Mouse (Mus musculus) liver, embryonic 14.5 days (tissue): ENCODE results near the gene Rad51b. TPM values are rescaled to one million over a fixed set of nuclear protein-coding genes. Genes with fewer than 3 reads are reported as not detected.

Experiments used
- ATAC-seq: fragments of 200-750 bp; cut with Nextera tagmentation; 2 replicates; pipeline ENCODE4 v1.8.0; 2017; ENCODE audit warnings: moderate number of reproducible peaks, mild to moderate bottlenecking, moderate library complexity; ENCODE audit not compliant: insufficient read depth
- DNase-seq, 3 experiments: peaks; one replicate each; pipeline ENCODE4 v3.0.0-alpha.2; 2012 to 2013; ENCODE audit warnings: low read depth in 3 of 3, low spot score in 3 of 3
- H3K27ac ChIP-seq: fragments of 300-500 bp; sonication (generic); 2 replicates; pipeline ENCODE4 v1.5.1; 2014; ENCODE audit warnings: moderate library complexity, mild to moderate bottlenecking, control low read depth, inconsistent platforms
- H3K27me3 ChIP-seq: fragments of 300-500 bp; sonication (generic); 2 replicates; pipeline ENCODE4 v1.6.1; 2014; ENCODE audit warnings: mild to moderate bottlenecking, low read length, moderate library complexity; ENCODE audit not compliant: control insufficient read depth, insufficient read depth
- H3K36me3 ChIP-seq: fragments of 300-500 bp; sonication (generic); replicated peaks from 2 replicates; pipeline ENCODE4 v1.6.1; 2014; ENCODE audit warnings: low read depth; ENCODE audit not compliant: control insufficient read depth, insufficient read depth
- H3K4me1 ChIP-seq, 2 experiments: fragments of 200-500 bp in 1 of 2; fragments of 300-500 bp in 1 of 2; sonication (generic) in 1 of 2; replicated peaks; 2 replicates each; pipeline ENCODE4 v1.6.1; 2012 to 2014; ENCODE audit warnings: antibody characterized with exemption in 1 of 2, inconsistent platforms in 1 of 2, low read length in 1 of 2; ENCODE audit not compliant: control insufficient read depth in 2 of 2, insufficient read depth in 2 of 2
- H3K4me2 ChIP-seq: fragments of 300-500 bp; sonication (generic); 2 replicates; pipeline ENCODE4 v1.6.1; 2014; ENCODE audit warnings: low read depth, mild to moderate bottlenecking, control low read depth, moderate library complexity
- H3K4me3 ChIP-seq, 2 experiments: fragments of 200-500 bp in 1 of 2; fragments of 300-500 bp in 1 of 2; sonication (generic) in 1 of 2; 2 replicates each; pipeline ENCODE4 v1.5.1; 2012 to 2014; ENCODE audit warnings: low read depth in 2 of 2, low read length in 2 of 2, mild to moderate bottlenecking in 2 of 2, control low read depth in 1 of 2, inconsistent platforms in 1 of 2, moderate library complexity in 1 of 2; ENCODE audit not compliant: insufficient read depth in 1 of 2
- H3K9ac ChIP-seq: fragments of 300-500 bp; sonication (generic); replicated peaks from 2 replicates; pipeline ENCODE4 v1.6.1; 2014; ENCODE audit warnings: mild to moderate bottlenecking, control low read depth, moderate library complexity
- H3K9me3 ChIP-seq: fragments of 300-500 bp; sonication (generic); 2 replicates; pipeline ENCODE4 v1.6.1; 2016; ENCODE audit warnings: low read length, mixed read lengths; ENCODE audit not compliant: control insufficient read depth
- CTCF ChIP-seq: IDR thresholded peaks from 2 replicates; pipeline ENCODE4 v1.5.1; 2016; ENCODE audit warnings: antibody characterized with exemption, low read depth, control low read depth
- EP300 ChIP-seq: IDR thresholded peaks from 2 replicates; pipeline ENCODE4 v1.6.1; 2016; ENCODE audit warnings: antibody characterized with exemption, low read depth
- WGBS: fragments of 180-500 bp; shearing (Covaris S2); extraction: QIAGEN DNeasy Blood & Tissue Kit; methylation state at CpG from one replicate; pipeline ENCODE4 v1.1.7; 2014; ENCODE audit not compliant: insufficient replicate concordance; 5-methylcytosine and 5-hydroxymethylcytosine counted together
- polyA plus RNA-seq, 2 experiments: library from polyadenylated mRNA; depleted of rRNA in 1 of 2; stranded (reverse) in 1 of 2; unstranded in 1 of 2; fragments of >200 nt; fragmentation: Nextera tagmentation in 1 of 2; extraction: Ambion mirVana in 1 of 2; gene quantifications; 2 replicates each; pipeline versions ENCODE4 v1.2.1 to v1.2.3; 2012 to 2014

Gene Rad51b
- polyA plus RNA-seq, 2 experiments, result 2.3 to 5.1 TPM

DNA sequence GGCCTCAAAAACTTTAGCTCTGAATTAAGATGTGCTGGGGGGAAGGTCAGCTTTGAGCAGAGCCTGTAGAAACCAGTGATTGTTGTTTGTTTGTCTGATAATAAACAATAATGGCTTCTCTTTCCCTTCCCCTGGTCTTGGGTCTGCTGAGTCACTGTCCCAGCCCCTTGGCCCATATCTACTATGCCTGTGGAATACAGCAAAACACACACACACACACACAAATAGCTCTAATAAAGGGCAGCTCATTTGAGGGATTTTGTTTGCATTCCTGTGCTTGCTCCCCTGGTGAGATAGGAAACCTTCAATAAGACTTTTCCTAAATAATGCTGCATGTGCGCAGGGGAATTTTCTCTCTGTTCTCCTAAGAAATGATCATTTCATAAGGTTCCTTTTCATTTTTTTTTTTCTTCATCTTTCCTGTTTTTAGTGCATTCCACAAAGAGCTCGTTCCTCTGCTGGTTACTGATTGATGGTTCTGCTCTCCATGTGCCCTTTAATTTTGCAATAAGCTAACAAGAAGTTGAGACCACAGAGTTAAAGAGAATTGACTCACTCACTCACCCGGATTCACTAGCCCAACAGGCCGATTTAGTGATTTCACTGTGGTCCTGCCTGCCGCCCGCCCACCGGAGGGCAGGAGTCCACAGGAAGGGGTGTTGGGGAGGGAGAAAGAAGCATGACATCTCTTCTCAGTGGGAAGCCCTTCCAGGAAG is 344.6 kb downstream of the Rad51b start:
- ATAC-seq (peak; percentile 61; the same call in 1 of the 2 replicates), DNase-seq (peak; percentile 19 to 39 (median 26))
- no peak overlapping the region for H3K4me3 ChIP-seq
- no peaks in the 10 kb centered on the region for H3K27me3 ChIP-seq
- H3K36me3 ChIP-seq, result no peaks in the 10 kb centered on the region
- H3K9ac ChIP-seq, result no peak overlapping the region; the same call in 1 of the 2 replicates
- peak overlapping the region; percentile 22; the same call in 1 of the 2 replicates for H3K4me2 ChIP-seq
- no peaks in the 10 kb centered on the region for H3K9me3 ChIP-seq
- TF ChIP-seq EP300 (0 out of 2 replicates have a peak, but pooled peaks have one; percentile 8), CTCF (peak; percentile 43; the same call in 1 of the 2 replicates)
- WGBS, result 47% methylated on average over 7 of the region's 7 CpGs
- peaks cover 3 to 16% of the 10 kb centered on the region in 2 experiments for H3K4me1 ChIP-seq
- H3K27ac ChIP-seq, result peak overlapping the region; percentile 47

DNA sequence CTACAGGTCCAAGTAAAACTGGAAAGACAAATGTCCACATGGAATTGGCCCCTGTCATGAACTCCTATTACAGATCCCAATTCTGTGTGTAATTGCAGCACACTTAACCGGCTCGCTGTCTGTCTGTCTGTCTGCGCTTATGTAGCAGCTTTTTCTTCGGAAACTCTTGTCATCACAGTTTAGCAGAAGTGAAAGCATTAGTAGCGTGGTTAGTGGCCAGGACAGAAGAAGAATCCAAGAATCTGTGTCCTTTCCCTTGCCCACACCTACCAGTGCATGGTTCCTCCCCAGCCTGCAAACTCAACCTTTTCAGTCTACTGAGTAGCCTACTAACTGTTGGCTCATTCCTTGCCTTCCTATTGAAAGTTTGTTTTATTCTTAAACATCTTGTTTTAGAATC is 345.6 kb downstream of the Rad51b start:
- H3K9ac ChIP-seq, result no peak overlapping the region
- no peaks in the 10 kb centered on the region for H3K9me3 ChIP-seq
- TF ChIP-seq CTCF (no peak), EP300 (no peak)
- H3K27me3 ChIP-seq, result no peaks in the 10 kb centered on the region
- 0 out of 2 replicates have a peak overlapping the region, but pooled peaks have one; percentile 47 for H3K27ac ChIP-seq
- peaks cover 3 to 17% of the 10 kb centered on the region in 2 experiments for H3K4me1 ChIP-seq
- 71% methylated on average over 5 of the region's 5 CpGs for WGBS
- no peaks in the 10 kb centered on the region for H3K36me3 ChIP-seq
- H3K4me3 ChIP-seq, result no peak overlapping the region
- H3K4me2 ChIP-seq, result no peak overlapping the region
- ATAC-seq (no peak), DNase-seq (no peak)

DNA sequence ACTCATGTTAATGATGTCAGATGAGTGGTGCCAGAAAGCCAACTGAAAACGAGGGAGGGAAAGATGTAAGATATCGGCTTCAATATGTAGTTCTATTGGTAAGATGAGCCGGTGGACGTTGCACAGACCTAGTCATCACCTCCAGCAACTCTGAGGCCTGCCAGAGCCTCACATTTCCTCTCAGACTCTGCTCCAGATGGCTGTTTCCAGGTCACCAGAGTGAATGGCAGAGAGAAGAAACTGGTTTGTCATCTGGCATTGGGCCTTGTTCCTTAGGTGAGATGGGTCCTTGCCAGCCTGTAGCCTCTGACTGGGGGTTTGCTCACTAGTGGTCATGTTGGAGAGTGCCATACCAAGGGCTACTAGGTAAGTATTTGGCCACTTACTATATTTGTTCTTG is 348.6 kb downstream of the Rad51b start:
- TF ChIP-seq EP300, result no peak
- no peak for TF ChIP-seq CTCF
- 81% methylated on average over 4 of the region's 4 CpGs for WGBS
- Histone ChIP-seq H3K9ac (no peak overlapping the region), H3K4me2 (no peak overlapping the region), H3K36me3 (no peaks in the 10 kb centered on the region), H3K27me3 (no peaks in the 10 kb centered on the region), H3K9me3 (no peaks in the 10 kb centered on the region), H3K27ac (no peak overlapping the region), H3K4me1 (peaks cover 3 to 15% of the 10 kb centered on the region in 2 experiments), H3K4me3 (no peak overlapping the region)
- DNase-seq, result no peak
- no peak for ATAC-seq

DNA sequence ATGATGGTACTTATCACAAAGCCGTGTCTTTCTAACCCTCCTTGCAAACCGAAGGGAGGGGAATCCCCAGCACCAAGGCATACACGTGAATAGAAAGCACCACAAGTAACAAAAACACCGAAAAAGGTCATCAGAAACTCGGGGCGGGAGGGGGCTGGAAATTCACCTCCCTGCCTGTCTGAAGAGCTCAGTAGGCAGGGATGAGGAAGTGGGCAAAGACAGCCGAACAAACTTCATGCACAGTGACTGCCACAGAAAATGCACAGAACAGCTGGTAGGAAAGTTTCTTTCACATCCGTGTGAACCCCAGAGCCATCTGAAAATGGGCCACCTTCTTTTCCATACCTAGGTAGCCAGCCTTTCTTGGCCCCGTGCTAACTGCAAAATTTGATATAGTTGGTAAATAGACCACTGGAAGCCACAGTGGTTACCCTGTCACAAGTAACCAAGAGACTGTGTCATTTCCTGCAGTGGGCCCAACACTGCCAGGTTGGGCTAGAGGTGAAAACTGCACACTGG is 349.6 kb downstream of the Rad51b start:
- no peaks in the 10 kb centered on the region for H3K9me3 ChIP-seq
- H3K27ac ChIP-seq, result no peak overlapping the region
- H3K4me1 ChIP-seq, result peaks cover 3 to 8% of the 10 kb centered on the region in 2 experiments; a peak in 3 of 4 replicates
- H3K4me3 ChIP-seq, result no peak overlapping the region
- H3K36me3 ChIP-seq, result no peaks in the 10 kb centered on the region
- TF ChIP-seq CTCF (no peak), EP300 (no peak)
- ATAC-seq (no peak), DNase-seq (no peak)
- H3K4me2 ChIP-seq, result no peak overlapping the region
- WGBS, result 18% methylated on average over 9 of the region's 9 CpGs
- H3K27me3 ChIP-seq, result no peaks in the 10 kb centered on the region
- H3K9ac ChIP-seq, result no peak overlapping the region

DNA sequence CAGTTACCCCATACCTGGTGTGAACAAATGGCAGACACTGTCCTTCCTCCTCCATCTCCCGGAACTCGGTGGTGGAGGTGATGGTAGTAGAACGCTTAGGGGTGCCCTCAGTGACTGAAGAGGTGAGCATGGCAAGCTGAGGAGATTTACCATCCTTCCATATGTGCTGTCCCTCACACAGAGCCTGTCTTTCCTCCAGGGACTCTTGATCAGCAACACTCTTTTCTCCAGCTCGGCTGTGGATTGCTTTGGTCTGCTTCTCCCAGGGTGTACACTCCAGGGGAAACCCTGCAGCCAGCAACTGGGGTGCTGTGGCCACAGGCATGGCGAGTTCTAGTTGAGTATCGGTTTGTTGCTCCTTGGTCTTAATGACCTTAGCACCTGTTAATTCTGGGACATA is 350.3 kb downstream of the Rad51b start:
- no peak overlapping the region for H3K27ac ChIP-seq
- no peaks in the 10 kb centered on the region for H3K9me3 ChIP-seq
- ATAC-seq, result no peak
- TF ChIP-seq CTCF (no peak), EP300 (no peak)
- H3K4me3 ChIP-seq, result no peak overlapping the region
- no peaks in the 10 kb centered on the region for H3K27me3 ChIP-seq
- H3K36me3 ChIP-seq, result no peaks in the 10 kb centered on the region
- no peak overlapping the region for H3K9ac ChIP-seq
- no peak overlapping the region for H3K4me2 ChIP-seq
- no peak for DNase-seq
- WGBS, result 66% methylated on average over 6 of the region's 6 CpGs
- peaks cover 3 to 8% of the 10 kb centered on the region in 2 experiments; a peak in 3 of 4 replicates for H3K4me1 ChIP-seq
